Mouse (Mus musculus) hindbrain, postnatal 0 days (tissue): ENCODE results near the gene Lrig1. TPM values are rescaled to one million over a fixed set of nuclear protein-coding genes. Genes with fewer than 3 reads are reported as not detected.

Experiments
- ATAC-seq: fragments of 200-750 bp; cut with Nextera tagmentation; 2 replicates; pipeline ENCODE4 v1.8.0; 2017; ENCODE audit warnings: mild to moderate bottlenecking, moderate TSS enrichment, moderate library complexity
- DNase-seq: peaks from one replicate; pipeline ENCODE4 v3.0.0-alpha.2; 2015; ENCODE audit warnings: low spot score
- H3K27ac ChIP-seq: fragments of 300-500 bp; sonication (generic); 2 replicates; pipeline ENCODE4 v1.5.1; 2014; ENCODE audit warnings: mild to moderate bottlenecking
- H3K27me3 ChIP-seq: fragments of 300-500 bp; sonication (generic); 2 replicates; pipeline ENCODE4 v1.6.1; 2014; ENCODE audit warnings: low read length, mixed read lengths; ENCODE audit not compliant: insufficient read depth
- H3K36me3 ChIP-seq: fragments of 300-500 bp; sonication (generic); 2 replicates; pipeline ENCODE4 v1.6.1; 2014; ENCODE audit warnings: low read length, mixed read lengths; ENCODE audit not compliant: insufficient read depth
- H3K4me1 ChIP-seq: fragments of 300-500 bp; sonication (generic); 2 replicates; pipeline ENCODE4 v1.6.1; 2014; ENCODE audit warnings: antibody characterized with exemption, low read length, mixed read lengths; ENCODE audit not compliant: insufficient read depth
- H3K4me2 ChIP-seq: fragments of 300-500 bp; sonication (generic); 2 replicates; pipeline ENCODE4 v1.6.1; 2014; ENCODE audit warnings: low read depth, mild to moderate bottlenecking, low read length, moderate library complexity, mixed read lengths
- H3K4me3 ChIP-seq: fragments of 300-500 bp; sonication (generic); 2 replicates; pipeline ENCODE4 v1.5.1; 2014; ENCODE audit warnings: low read length
- H3K9ac ChIP-seq: fragments of 300-500 bp; sonication (generic); replicated peaks from 2 replicates; pipeline ENCODE4 v1.6.1; 2014; ENCODE audit warnings: mild to moderate bottlenecking, low read length, moderate library complexity, mixed read lengths
- H3K9me3 ChIP-seq: fragments of 300-500 bp; sonication (generic); 2 replicates; pipeline ENCODE4 v1.6.1; 2016; ENCODE audit warnings: low read length, mixed read lengths
- CTCF ChIP-seq: IDR thresholded peaks from 2 replicates; pipeline ENCODE4 v1.5.1; 2016; ENCODE audit warnings: antibody characterized with exemption, control low read depth, low read depth
- WGBS: fragments of 180-500 bp; shearing (Covaris S2); extraction: QIAGEN DNeasy Blood & Tissue Kit; methylation state at CpG from one replicate; pipeline ENCODE4 v1.1.7; 2014; 5-methylcytosine and 5-hydroxymethylcytosine counted together
- polyA plus RNA-seq: library from polyadenylated mRNA; unstranded; fragments of >200 nt; fragmentation: Nextera tagmentation; extraction: Ambion mirVana; gene quantifications from 2 replicates; pipeline ENCODE4 v1.2.1, GENCODE M21; 2015
- total RNA-seq: library from RNA; depleted of rRNA; stranded (reverse); fragments of >200 nt; gene quantifications from 2 replicates; pipeline ENCODE4 v1.2.3, GENCODE M21; 2014; rRNA removed

Lrig1 gene
- 131 and 146 TPM in 2 replicates for total RNA-seq
- polyA plus RNA-seq = 23.0 and 27.8 TPM in 2 replicates

DNA sequence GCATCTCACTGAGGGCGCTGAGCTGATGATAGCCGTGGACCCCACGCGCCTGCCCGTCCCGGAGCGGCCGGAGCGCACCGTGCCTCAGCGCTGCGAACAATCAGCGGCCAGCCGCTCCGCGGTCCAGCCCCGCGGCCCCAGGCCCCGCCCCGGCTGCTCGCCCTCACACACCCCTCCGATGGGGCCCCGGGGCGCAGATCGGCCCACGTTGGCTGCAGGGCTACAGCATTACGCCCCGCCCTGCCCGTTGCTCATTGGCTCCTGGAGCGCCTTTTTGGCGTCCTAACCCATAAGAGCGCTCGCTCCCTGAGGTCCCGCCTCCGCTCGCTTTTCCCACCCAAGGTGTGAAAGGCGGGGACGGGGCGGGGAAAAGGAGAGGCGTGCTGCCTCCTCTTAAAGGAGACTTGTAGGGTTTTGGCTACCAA lies at the start of gene Lrig1:
Lrig1 (minus strand) TSS at position 92 of the 425 bp plus-strand sequence.
- TF ChIP-seq CTCF = no peak
- ATAC-seq (peak; percentile 99), DNase-seq (peak; percentile 100)
- H3K4me2 ChIP-seq = peak within 1 kb of the TSS; percentile 88
- 0 out of 2 replicates have a peak, but pooled peaks cover 3% of the 10 kb centered on the region for H3K27me3 ChIP-seq
- H3K27ac ChIP-seq = peak within 1 kb of the TSS; percentile 86
- H3K4me3 ChIP-seq = peak within 1 kb of the TSS; percentile 85
- peaks cover 11% of the 10 kb centered on the region; the same call in 1 of the 2 replicates for H3K4me1 ChIP-seq
- peak within 1 kb of the TSS; percentile 90 for H3K9ac ChIP-seq
- no peaks in the 10 kb centered on the region for H3K9me3 ChIP-seq
- WGBS = 1% methylated on average over 40 of the region's 40 CpGs
- no peaks in the 10 kb centered on the region for H3K36me3 ChIP-seq

DNA sequence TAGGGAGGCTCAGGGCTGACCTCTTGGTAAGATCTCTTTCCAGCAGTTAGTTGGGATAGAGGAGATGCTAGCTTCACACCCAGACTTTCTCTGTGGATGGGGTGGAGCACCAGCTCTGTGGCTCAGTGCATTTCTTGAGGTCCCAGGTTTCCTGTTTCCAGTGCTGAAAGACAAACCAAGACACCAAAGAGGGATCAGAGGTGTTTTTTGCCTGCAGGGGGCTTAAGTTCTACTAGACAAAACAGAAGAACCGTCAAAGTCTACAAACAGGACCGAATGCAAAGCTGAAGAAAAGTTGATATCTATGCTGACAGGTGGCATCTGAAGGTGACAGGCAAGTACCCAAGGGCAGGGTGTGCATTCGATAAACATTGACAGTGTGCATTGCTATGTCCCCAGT lies 49.7 kb upstream of the Lrig1 start:
- H3K27me3 ChIP-seq = no peaks in the 10 kb centered on the region
- H3K36me3 ChIP-seq = no peaks in the 10 kb centered on the region
- WGBS = 75% methylated on average over 3 of the region's 3 CpGs
- TF ChIP-seq CTCF = no peak
- no peak overlapping the region for H3K4me3 ChIP-seq
- no peaks in the 10 kb centered on the region for H3K4me1 ChIP-seq
- no peaks in the 10 kb centered on the region for H3K9me3 ChIP-seq
- no peak for DNase-seq
- H3K27ac ChIP-seq = no peak overlapping the region
- no peak overlapping the region for H3K4me2 ChIP-seq
- no peak for ATAC-seq
- H3K9ac ChIP-seq = no peak overlapping the region

DNA sequence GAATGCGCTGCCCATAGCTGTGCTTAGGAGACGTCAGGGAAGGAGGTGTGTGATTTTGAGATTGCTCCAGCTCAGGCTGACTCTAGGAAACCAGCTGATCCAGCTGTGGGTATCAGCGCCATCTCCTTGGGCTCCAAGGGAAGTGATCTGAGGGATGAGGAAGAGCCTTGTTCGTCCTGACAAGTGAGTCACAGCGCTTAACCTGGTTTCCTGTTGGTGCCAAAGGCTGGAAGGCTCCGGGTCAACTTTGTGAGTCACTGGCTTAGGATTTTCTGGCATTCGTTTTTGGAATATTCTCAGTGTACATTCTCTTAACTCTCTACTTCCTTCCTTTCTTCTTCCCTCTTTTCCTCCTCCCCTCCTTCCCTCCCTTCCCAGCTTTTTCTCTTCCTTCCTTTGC lies 48.4 kb upstream of the Lrig1 start:
- Histone ChIP-seq H3K4me3 (no peak overlapping the region), H3K9me3 (no peaks in the 10 kb centered on the region), H3K36me3 (no peaks in the 10 kb centered on the region), H3K4me1 (no peaks in the 10 kb centered on the region), H3K4me2 (no peak overlapping the region), H3K27me3 (no peaks in the 10 kb centered on the region), H3K9ac (no peak overlapping the region), H3K27ac (no peak overlapping the region)
- WGBS = 68% methylated on average over 7 of the region's 7 CpGs
- TF ChIP-seq CTCF = no peak
- DNase-seq = no peak
- no peak for ATAC-seq

DNA sequence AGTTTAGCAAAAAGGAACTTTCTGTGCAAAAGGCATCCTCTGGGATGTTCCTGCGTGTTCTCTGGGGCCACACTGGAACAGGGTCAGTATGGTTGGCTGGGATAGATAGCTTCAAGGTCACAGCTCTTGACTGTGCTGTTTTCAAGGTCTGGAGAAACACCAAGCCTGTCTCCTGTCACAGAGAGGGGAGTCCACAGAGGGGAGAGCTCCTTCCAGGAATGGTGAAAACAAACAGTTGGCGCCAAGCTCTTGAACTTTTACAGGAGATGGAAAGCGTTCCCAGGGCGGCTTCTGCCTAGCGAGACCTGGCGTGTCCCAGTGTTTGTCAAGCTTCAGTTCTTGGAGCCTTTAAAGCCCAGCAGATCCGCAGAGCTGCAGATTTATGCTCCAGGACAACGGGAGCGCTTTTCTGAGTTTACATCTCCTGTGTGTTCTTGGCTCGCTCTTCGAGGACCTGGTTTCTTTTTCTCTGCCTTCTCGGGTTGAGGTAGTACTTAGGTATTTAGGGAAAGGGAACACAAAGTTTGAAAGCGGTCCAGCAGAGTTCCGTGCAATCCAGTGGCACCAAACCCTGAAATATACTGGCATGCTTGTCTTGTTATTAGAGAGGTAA lies 40.3 kb upstream of the Lrig1 start:
- ATAC-seq (no peak), DNase-seq (no peak)
- no peaks in the 10 kb centered on the region for H3K9me3 ChIP-seq
- no peak overlapping the region for H3K4me2 ChIP-seq
- H3K9ac ChIP-seq = no peak overlapping the region
- no peaks in the 10 kb centered on the region for H3K36me3 ChIP-seq
- TF ChIP-seq CTCF = no peak
- no peaks in the 10 kb centered on the region for H3K4me1 ChIP-seq
- 86% methylated on average over 14 of the region's 14 CpGs for WGBS
- H3K4me3 ChIP-seq = no peak overlapping the region
- H3K27ac ChIP-seq = no peak overlapping the region
- no peaks in the 10 kb centered on the region for H3K27me3 ChIP-seq

DNA sequence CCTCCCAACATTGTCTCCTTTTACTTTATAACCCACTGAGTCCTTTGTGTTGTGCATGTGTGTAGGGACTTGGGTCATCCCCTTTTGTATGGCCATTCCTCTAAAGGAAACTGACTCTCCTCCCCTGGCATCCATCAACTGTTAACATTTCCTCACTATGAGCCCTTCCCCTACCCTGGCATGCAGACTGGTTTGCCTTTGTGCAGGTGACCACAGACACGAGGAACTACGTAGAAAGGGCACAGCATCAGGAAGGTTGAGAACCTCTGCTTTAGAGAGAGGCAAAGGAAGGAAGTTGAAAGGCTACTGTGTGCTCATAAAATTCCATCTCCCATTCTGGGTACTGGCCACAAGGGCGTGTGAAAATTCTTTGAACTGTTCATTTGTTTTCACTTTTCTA lies 38.7 kb upstream of the Lrig1 start:
- ATAC-seq (no peak), DNase-seq (no peak)
- Histone ChIP-seq H3K9me3 (no peaks in the 10 kb centered on the region), H3K4me1 (no peaks in the 10 kb centered on the region), H3K4me3 (no peak overlapping the region), H3K4me2 (no peak overlapping the region), H3K27me3 (no peaks in the 10 kb centered on the region), H3K9ac (no peak overlapping the region), H3K27ac (no peak overlapping the region), H3K36me3 (no peaks in the 10 kb centered on the region)
- TF ChIP-seq CTCF = no peak
- 76% methylated on average over 3 of the region's 3 CpGs for WGBS

DNA sequence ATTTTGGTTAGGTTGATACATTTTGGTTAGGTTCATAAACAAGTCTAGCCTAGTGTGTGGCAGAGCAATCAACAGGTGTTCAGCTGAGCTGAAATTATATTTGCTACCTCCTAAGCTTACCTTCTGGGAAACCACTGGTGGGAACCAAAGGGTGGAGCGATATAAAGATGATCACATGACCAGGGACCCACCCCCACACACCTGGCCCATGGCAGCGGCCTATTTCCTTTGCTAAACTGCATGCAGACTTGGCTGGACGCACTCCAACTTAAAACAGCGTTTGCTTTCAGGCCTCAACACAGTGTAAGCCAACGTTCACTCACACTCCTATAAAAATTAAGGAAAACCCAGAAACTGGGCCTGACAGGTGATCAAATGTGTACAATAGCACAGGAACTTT lies 33.9 kb upstream of the Lrig1 start:
- Histone ChIP-seq H3K36me3 (no peaks in the 10 kb centered on the region), H3K27me3 (no peaks in the 10 kb centered on the region), H3K4me2 (no peak overlapping the region), H3K9me3 (no peaks in the 10 kb centered on the region), H3K4me1 (0 out of 2 replicates have a peak, but pooled peaks cover 4% of the 10 kb centered on the region), H3K9ac (no peak overlapping the region), H3K27ac (no peak overlapping the region), H3K4me3 (no peak overlapping the region)
- TF ChIP-seq CTCF = no peak
- DNase-seq (no peak), ATAC-seq (no peak)
- 77% methylated on average over 5 of the region's 5 CpGs for WGBS

DNA sequence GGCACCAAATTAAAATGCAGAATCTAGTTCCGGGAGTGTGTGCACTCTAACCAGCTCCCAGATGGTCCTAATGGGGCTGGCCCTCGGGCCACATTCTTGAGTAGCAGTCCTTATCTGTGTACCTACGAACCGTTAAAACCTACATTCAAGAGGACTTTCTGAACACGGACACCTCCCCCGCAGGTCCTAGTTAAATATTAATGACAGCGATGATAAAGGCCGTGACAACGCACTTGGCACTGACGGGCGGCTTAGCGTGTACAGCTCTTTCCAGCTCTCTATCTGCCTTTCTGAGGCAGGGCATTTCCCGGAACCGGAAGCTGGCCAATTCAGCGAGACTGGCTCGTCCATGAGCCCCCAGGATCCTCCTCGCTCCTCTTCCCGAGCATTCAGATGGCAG lies 29.9 kb upstream of the Lrig1 start:
- Histone ChIP-seq H3K4me2 (no peak overlapping the region), H3K9me3 (no peaks in the 10 kb centered on the region), H3K9ac (no peak overlapping the region), H3K4me3 (no peak overlapping the region), H3K27me3 (no peaks in the 10 kb centered on the region), H3K27ac (no peak overlapping the region), H3K4me1 (0 out of 2 replicates have a peak, but pooled peaks cover 4% of the 10 kb centered on the region), H3K36me3 (no peaks in the 10 kb centered on the region)
- ATAC-seq = 0 out of 2 replicates have a peak, but pooled peaks have one; percentile 21
- DNase-seq = peak; percentile 49
- 48% methylated on average over 18 of the region's 18 CpGs for WGBS
- TF ChIP-seq CTCF = no peak
